Mouse (Mus musculus) midbrain, embryonic 10.5 days (tissue): ENCODE measurements at regions not wholly inside any gene's neighbourhood (a gene's known extent, or its start where the extent isn't known, plus 50 kb on each side); places are given as distances from the start of the nearest gene placed in this dataset.

Source experiments
- DNase-seq: peaks from one replicate; pipeline ENCODE4 v3.0.0-alpha.2; 2017; ENCODE audit warnings: low spot score
- H3K27ac ChIP-seq: fragments of 300-500 bp; sonication (generic); replicated peaks from 2 replicates; pipeline ENCODE4 v1.5.1; 2016; ENCODE audit warnings: mild to moderate bottlenecking
- H3K27me3 ChIP-seq: fragments of 300-500 bp; sonication (generic); 2 replicates; pipeline ENCODE4 v1.6.1; 2016; ENCODE audit warnings: low read depth, mild to moderate bottlenecking; ENCODE audit not compliant: poor library complexity, severe bottlenecking
- H3K36me3 ChIP-seq: fragments of 300-500 bp; sonication (generic); 2 replicates; pipeline ENCODE4 v1.6.1; 2016; ENCODE audit warnings: mild to moderate bottlenecking, moderate library complexity
- H3K4me1 ChIP-seq: fragments of 300-500 bp; sonication (generic); 2 replicates; pipeline ENCODE4 v1.6.1; 2016
- H3K4me3 ChIP-seq: fragments of 300-500 bp; sonication (generic); 2 replicates; pipeline ENCODE4 v1.5.1; 2016; ENCODE audit warnings: mild to moderate bottlenecking, moderate library complexity
- H3K9me3 ChIP-seq: fragments of 300-500 bp; sonication (generic); replicated peaks from 2 replicates; pipeline ENCODE4 v1.6.1; 2016; ENCODE audit warnings: mild to moderate bottlenecking
- WGBS: fragments of 180-500 bp; shearing (Covaris S2); methylation state at CpG from one replicate; pipeline ENCODE4 v1.1.7; 2016; 5-methylcytosine and 5-hydroxymethylcytosine counted together

GRCm38 (mm10) chr12:9404981-9405380 is 164.9 kb upstream of the Osr1 start:
- Histone ChIP-seq H3K9me3 (no peaks in the 10 kb centered on the region), H3K36me3 (no peaks in the 10 kb centered on the region), H3K27ac (no peak overlapping the region), H3K27me3 (no peaks in the 10 kb centered on the region), H3K4me3 (no peak overlapping the region), H3K4me1 (no peaks in the 10 kb centered on the region)
- no peak for DNase-seq
- 86% methylated on average over 7 of the region's 7 CpGs for WGBS

- H3K36me3 ChIP-seq = no peaks in the 10 kb centered on the region
- H3K27me3 ChIP-seq = no peaks in the 10 kb centered on the region
- H3K4me1 ChIP-seq = no peaks in the 10 kb centered on the region
- no peaks in the 10 kb centered on the region for H3K9me3 ChIP-seq
- no peak for DNase-seq
- no peak overlapping the region for H3K27ac ChIP-seq
- WGBS = 83% methylated on average over 3 of the region's 3 CpGs
- H3K4me3 ChIP-seq = no peak overlapping the region
Observed at GRCm38 (mm10) chr12:9419311-9419710, 150.6 kb upstream of the Osr1 start.

- no peaks in the 10 kb centered on the region for H3K36me3 ChIP-seq
- no peaks in the 10 kb centered on the region for H3K9me3 ChIP-seq
- H3K4me1 ChIP-seq = no peaks in the 10 kb centered on the region
- no peak overlapping the region for H3K27ac ChIP-seq
- no peak for DNase-seq
- no peaks in the 10 kb centered on the region for H3K27me3 ChIP-seq
- 89% methylated on average over 3 of the region's 3 CpGs for WGBS
- no peak overlapping the region for H3K4me3 ChIP-seq
Observed at GRCm38 (mm10) chr12:9430656-9431055, 139.3 kb upstream of the Osr1 start.

GRCm38 (mm10) chr12:9438575-9439161 is 131.2 kb upstream of the Osr1 start:
- no peaks in the 10 kb centered on the region for H3K4me1 ChIP-seq
- WGBS = 71% methylated on average over 9 of the region's 9 CpGs
- H3K36me3 ChIP-seq = no peaks in the 10 kb centered on the region
- no peak for DNase-seq
- no peaks in the 10 kb centered on the region for H3K9me3 ChIP-seq
- no peak overlapping the region for H3K4me3 ChIP-seq
- no peak overlapping the region for H3K27ac ChIP-seq
- H3K27me3 ChIP-seq = no peaks in the 10 kb centered on the region

GRCm38 (mm10) chr12:9450620-9451019 is 119.3 kb upstream of the Osr1 start:
- no peak overlapping the region for H3K4me3 ChIP-seq
- no peaks in the 10 kb centered on the region for H3K36me3 ChIP-seq
- H3K4me1 ChIP-seq = no peaks in the 10 kb centered on the region
- H3K9me3 ChIP-seq = no peaks in the 10 kb centered on the region
- 56% methylated on average over 3 of the region's 3 CpGs for WGBS
- no peak for DNase-seq
- no peaks in the 10 kb centered on the region for H3K27me3 ChIP-seq
- H3K27ac ChIP-seq = no peak overlapping the region

GRCm38 (mm10) chr12:9460193-9460592 is 109.7 kb upstream of the Osr1 start:
- no peak for DNase-seq
- no peaks in the 10 kb centered on the region for H3K27me3 ChIP-seq
- 89% methylated on average over 3 of the region's 3 CpGs for WGBS
- no peaks in the 10 kb centered on the region for H3K36me3 ChIP-seq
- no peak overlapping the region for H3K4me3 ChIP-seq
- no peaks in the 10 kb centered on the region for H3K4me1 ChIP-seq
- no peaks in the 10 kb centered on the region for H3K9me3 ChIP-seq
- no peak overlapping the region for H3K27ac ChIP-seq

GRCm38 (mm10) chr12:9469655-9470470 is 100.1 kb upstream of the Osr1 start:
- WGBS = 92% methylated on average over 3 of the region's 3 CpGs
- no peak overlapping the region for H3K4me3 ChIP-seq
- no peaks in the 10 kb centered on the region for H3K27me3 ChIP-seq
- H3K9me3 ChIP-seq = no peaks in the 10 kb centered on the region
- no peaks in the 10 kb centered on the region for H3K36me3 ChIP-seq
- no peaks in the 10 kb centered on the region for H3K4me1 ChIP-seq
- no peak overlapping the region for H3K27ac ChIP-seq
- DNase-seq = no peak

- Histone ChIP-seq H3K36me3 (no peaks in the 10 kb centered on the region), H3K4me1 (no peaks in the 10 kb centered on the region), H3K27ac (no peak overlapping the region), H3K27me3 (no peaks in the 10 kb centered on the region), H3K9me3 (no peaks in the 10 kb centered on the region), H3K4me3 (no peak overlapping the region)
- 94% methylated on average over 2 of the region's 2 CpGs for WGBS
- DNase-seq = no peak
Observed at GRCm38 (mm10) chr12:9475836-9476235, 94.1 kb upstream of the Osr1 start.

- DNase-seq = no peak
Observed at GRCm38 (mm10) chr12:9478201-9478600, 91.7 kb upstream of the Osr1 start.

GRCm38 (mm10) chr12:9487674-9488413 is 82.1 kb upstream of the Osr1 start:
- WGBS = 78% methylated on average over 8 of the region's 8 CpGs
- DNase-seq = no peak
- H3K27ac ChIP-seq = no peak overlapping the region

More at GRCm38 (mm10) chr12:9478201-9478600, 91.7 kb upstream of the Osr1 start:
- H3K4me1 ChIP-seq = no peaks in the 10 kb centered on the region
- H3K9me3 ChIP-seq = no peaks in the 10 kb centered on the region
- H3K27ac ChIP-seq = no peak overlapping the region
- WGBS = 56% methylated on average over 1 of the region's 1 CpGs
- H3K36me3 ChIP-seq = no peaks in the 10 kb centered on the region
- H3K27me3 ChIP-seq = no peaks in the 10 kb centered on the region
- no peak overlapping the region for H3K4me3 ChIP-seq

GRCm38 (mm10) chr12:9513926-9514325 is 56.0 kb upstream of the Osr1 start:
- Histone ChIP-seq H3K36me3 (no peaks in the 10 kb centered on the region), H3K4me1 (no peaks in the 10 kb centered on the region), H3K27ac (no peak overlapping the region), H3K4me3 (no peak overlapping the region), H3K9me3 (no peaks in the 10 kb centered on the region), H3K27me3 (no peaks in the 10 kb centered on the region)
- DNase-seq = no peak
- WGBS = 71% methylated on average over 5 of the region's 5 CpGs

More at GRCm38 (mm10) chr12:9487674-9488413, 82.1 kb upstream of the Osr1 start:
- H3K4me1 ChIP-seq = no peaks in the 10 kb centered on the region
- no peaks in the 10 kb centered on the region for H3K9me3 ChIP-seq
- no peak overlapping the region for H3K4me3 ChIP-seq
- H3K27me3 ChIP-seq = no peaks in the 10 kb centered on the region
- H3K36me3 ChIP-seq = no peaks in the 10 kb centered on the region

- WGBS = 82% methylated on average over 7 of the region's 7 CpGs
- Histone ChIP-seq H3K36me3 (no peaks in the 10 kb centered on the region), H3K27me3 (no peaks in the 10 kb centered on the region), H3K27ac (no peak overlapping the region), H3K4me1 (no peaks in the 10 kb centered on the region), H3K4me3 (no peak overlapping the region), H3K9me3 (no peaks in the 10 kb centered on the region)
- DNase-seq = no peak
Observed at GRCm38 (mm10) chr12:9518782-9519181, 51.1 kb upstream of the Osr1 start.

- Histone ChIP-seq H3K4me3 (no peak overlapping the region), H3K27me3 (no peaks in the 10 kb centered on the region), H3K27ac (no peak overlapping the region), H3K9me3 (no peaks in the 10 kb centered on the region), H3K4me1 (no peaks in the 10 kb centered on the region), H3K36me3 (no peaks in the 10 kb centered on the region)
- WGBS = 85% methylated on average over 3 of the region's 3 CpGs
- DNase-seq = no peak
Observed at GRCm38 (mm10) chr12:9519346-9519745, 50.6 kb upstream of the Osr1 start.
